Mouse (Mus musculus) right cerebral cortex, postnatal 10 days (tissue): ENCODE measurements around the gene Aptx.

ENCODE experiments used
- DNase-seq, 2 experiments: peaks; one replicate each; pipeline ENCODE4 v3.0.0; 2021; ENCODE audit warnings: low spot score in 2 of 2

Aptx gene

DNA sequence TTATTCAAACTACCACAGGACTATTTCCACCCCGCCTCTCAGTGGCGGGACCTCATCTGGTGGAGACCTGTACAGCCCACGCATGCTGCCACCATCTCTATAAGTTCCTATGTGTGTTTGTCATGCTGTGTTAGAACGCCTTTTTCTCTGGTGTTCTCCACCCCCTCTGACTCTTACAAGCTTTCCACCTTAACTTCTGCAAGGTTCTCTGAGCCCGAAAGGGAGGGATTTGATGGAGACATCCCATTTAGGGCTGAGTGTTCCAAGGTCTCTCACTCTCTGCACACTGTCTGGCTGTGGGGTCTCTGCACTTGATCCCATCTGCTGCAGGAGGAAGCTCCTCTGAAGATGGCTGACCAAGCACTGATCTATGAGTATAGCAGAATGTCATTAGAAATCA, 29.5 kb downstream of the Aptx start:
- DNase-seq: no peak

DNA sequence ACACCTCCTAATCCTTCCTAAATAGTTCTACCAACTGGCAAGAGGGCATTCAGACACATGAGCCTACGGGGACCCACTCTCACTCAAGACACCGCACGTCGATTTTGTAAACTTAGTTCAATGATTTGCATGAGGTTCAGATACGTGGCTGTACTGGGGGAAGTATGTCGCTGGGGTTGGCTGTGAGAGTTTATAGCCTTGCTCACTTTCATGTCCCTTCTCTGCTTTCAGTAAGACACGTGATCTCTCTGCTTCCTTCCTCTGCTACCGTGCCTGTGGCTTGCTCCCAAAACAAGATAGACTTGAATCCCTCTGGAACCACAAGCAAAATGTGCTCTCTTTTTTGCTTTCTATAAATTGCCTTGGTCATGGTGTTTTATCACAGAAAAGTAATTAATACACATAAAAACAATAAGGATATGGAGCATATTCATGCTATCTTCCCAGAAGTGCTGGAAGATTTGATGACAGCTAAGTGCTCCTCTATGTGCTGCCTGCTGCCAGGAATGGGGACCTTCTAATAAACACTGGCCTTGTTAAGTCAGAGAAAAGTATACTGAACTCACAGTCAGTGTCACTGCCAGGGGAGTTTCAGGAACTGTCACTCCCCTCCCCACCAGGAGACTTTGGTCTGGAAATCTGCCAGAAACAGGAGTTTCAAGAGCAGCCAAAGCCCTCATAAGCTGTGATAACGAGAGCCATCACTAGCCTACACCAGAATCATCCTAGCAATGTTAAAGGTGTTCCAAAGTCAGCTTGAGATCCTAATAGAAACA, 36.6 kb downstream of the Aptx start:
- no peak for DNase-seq

- DNase-seq: no peak
Observed at GRCm38 (mm10) chr4:40651055-40651454, 51.9 kb downstream of the Aptx start.

GRCm38 (mm10) chr4:40649111-40649510, 53.9 kb downstream of the Aptx start:
- DNase-seq: no peak

DNA sequence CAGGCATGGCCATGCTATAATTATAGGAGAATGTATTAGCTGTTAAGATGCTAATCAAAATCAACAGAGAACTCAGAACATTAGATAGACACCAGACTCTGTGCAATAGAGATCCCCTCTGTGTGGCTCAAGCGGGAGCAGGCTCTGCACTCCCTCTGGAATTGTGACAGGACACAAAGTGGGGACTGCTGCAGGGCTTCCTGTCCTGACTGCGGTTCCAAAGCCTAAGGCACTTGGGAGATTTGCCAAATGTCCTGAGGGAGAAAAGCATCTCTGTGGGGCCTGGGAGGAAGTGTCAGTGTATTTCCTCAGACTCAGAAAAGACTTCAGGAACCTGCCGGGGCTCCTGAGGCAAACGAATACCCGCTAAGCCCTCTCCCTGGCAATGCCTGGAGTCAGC, 59.4 kb downstream of the Aptx start:
- no peak for DNase-seq

DNA sequence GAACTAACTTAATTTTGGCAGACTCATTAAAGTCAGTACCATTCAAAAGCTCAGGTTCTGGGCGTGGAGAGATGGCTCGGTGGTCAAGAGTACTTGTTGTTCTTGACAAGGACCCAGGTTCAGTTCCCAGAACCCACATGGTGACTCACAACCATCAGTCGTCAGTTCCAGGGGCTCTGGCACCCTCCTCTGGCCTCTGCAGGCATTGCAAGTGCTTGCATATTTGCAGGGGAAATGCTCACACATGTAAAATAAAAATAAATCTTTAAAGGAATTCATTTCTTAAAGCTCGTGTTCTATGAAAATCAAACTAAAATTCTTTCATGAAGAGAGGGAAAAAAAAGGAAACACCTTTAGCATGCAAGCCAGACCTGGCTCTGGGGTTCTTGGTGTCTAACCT, 62.0 kb downstream of the Aptx start:
- DNase-seq: no peak
